Mouse (Mus musculus): ENCODE measurements around the gene Abcc6.

GRCm38 (mm10) chr7:46035468-46035867 is 5.4 kb upstream of the Abcc6 start:
- no peak for TF ChIP-seq FLI1 (IDR thresholded peaks at IDR 0.05; ENCODE audit: low read length)
- TF ChIP-seq GATA1 (IDR thresholded peaks at IDR 0.05; ENCODE audit: borderline replicate concordance, low read length) = no peak; the same call in 2 of the 3 replicates

Measured in megakaryocyte, embryonic 14.5 days (primary cell).